Mouse (Mus musculus): Measurements from ENCODE around the gene Tigd4. TPM values are rescaled to one million over a fixed set of nuclear protein-coding genes. Genes with fewer than 3 reads are reported as not detected.

The Tigd4 gene
- total and polyA plus RNA-seq, 2 experiments: not detected

GRCm38 (mm10) chr3:84597996-84598734, 4.8 kb downstream of the Tigd4 start:
- 74% methylated on average over 6 of the region's 6 CpGs for WGBS
- no peak overlapping the region for H3K4me3 ChIP-seq (ENCODE audit: insufficient read depth, low read depth, low read length)
- no peaks in the 10 kb centered on the region; the same call in 1 of the 2 replicates for H3K27me3 ChIP-seq (ENCODE audit: control insufficient read depth, insufficient read depth, low read length)
- H3K27ac ChIP-seq (replicated peaks; ENCODE audit: insufficient read depth, low read depth, low read length): no peak overlapping the region
- no peaks in the 10 kb centered on the region for H3K36me3 ChIP-seq (ENCODE audit: control insufficient read depth, insufficient read depth, low read length)
- H3K9ac ChIP-seq (ENCODE audit: low read depth, low read length): no peak overlapping the region
- peaks cover 3% of the 10 kb centered on the region; the same call in 1 of the 2 replicates for H3K4me1 ChIP-seq (ENCODE audit: control insufficient read depth, insufficient read depth, low read length)
- DNase-seq (ENCODE audit: extremely low read depth, low read depth, low spot score): no peak
- no peaks in the 10 kb centered on the region for H3K79me2 ChIP-seq (ENCODE audit: control insufficient read depth, insufficient read depth, low read length)
- TF ChIP-seq POLR2A (IDR thresholded peaks at IDR 0.05; ENCODE audit: extremely low read depth, insufficient read depth, low read length) (no peak), CTCF (IDR thresholded peaks at IDR 0.05; ENCODE audit: low read depth, low read length) (no peak)

GRCm38 (mm10) chr3:84598756-84599155, 5.4 kb downstream of the Tigd4 start:
- DNase-seq (ENCODE audit: extremely low read depth, low read depth, low spot score): no peak
- Histone ChIP-seq H3K27ac (replicated peaks; ENCODE audit: insufficient read depth, low read depth, low read length) (no peak overlapping the region), H3K79me2 (ENCODE audit: control insufficient read depth, insufficient read depth, low read length) (no peaks in the 10 kb centered on the region), H3K9ac (ENCODE audit: low read depth, low read length) (no peak overlapping the region), H3K36me3 (ENCODE audit: control insufficient read depth, insufficient read depth, low read length) (no peaks in the 10 kb centered on the region), H3K4me3 (ENCODE audit: insufficient read depth, low read depth, low read length) (no peak overlapping the region), H3K4me1 (ENCODE audit: control insufficient read depth, insufficient read depth, low read length) (peaks cover 3% of the 10 kb centered on the region; the same call in 1 of the 2 replicates), H3K27me3 (ENCODE audit: control insufficient read depth, insufficient read depth, low read length) (no peaks in the 10 kb centered on the region; the same call in 1 of the 2 replicates)
- TF ChIP-seq CTCF (IDR thresholded peaks at IDR 0.05; ENCODE audit: low read depth, low read length) (no peak), POLR2A (IDR thresholded peaks at IDR 0.05; ENCODE audit: extremely low read depth, insufficient read depth, low read length) (no peak)
- WGBS: 81% methylated on average over 6 of the region's 6 CpGs

- H3K27ac ChIP-seq (replicated peaks; ENCODE audit: insufficient read depth, low read depth, low read length): no peak overlapping the region
- no peak for TF ChIP-seq CTCF (IDR thresholded peaks at IDR 0.05; ENCODE audit: low read depth, low read length)
- no peak for TF ChIP-seq POLR2A (IDR thresholded peaks at IDR 0.05; ENCODE audit: extremely low read depth, insufficient read depth, low read length)
- no peaks in the 10 kb centered on the region for H3K79me2 ChIP-seq (ENCODE audit: control insufficient read depth, insufficient read depth, low read length)
- H3K4me3 ChIP-seq (ENCODE audit: insufficient read depth, low read depth, low read length): no peak overlapping the region
- H3K4me1 ChIP-seq (ENCODE audit: control insufficient read depth, insufficient read depth, low read length): no peaks in the 10 kb centered on the region
- no peaks in the 10 kb centered on the region for H3K36me3 ChIP-seq (ENCODE audit: control insufficient read depth, insufficient read depth, low read length)
- DNase-seq (ENCODE audit: extremely low read depth, low read depth, low spot score): no peak
- 88% methylated on average over 9 of the region's 9 CpGs for WGBS
- no peak overlapping the region for H3K9ac ChIP-seq (ENCODE audit: low read depth, low read length)
- no peaks in the 10 kb centered on the region for H3K27me3 ChIP-seq (ENCODE audit: control insufficient read depth, insufficient read depth, low read length)
Observed at GRCm38 (mm10) chr3:84601870-84602495, 8.6 kb downstream of the Tigd4 start.

GRCm38 (mm10) chr3:84602759-84603158, 9.4 kb downstream of the Tigd4 start:
- TF ChIP-seq CTCF (IDR thresholded peaks at IDR 0.05; ENCODE audit: low read depth, low read length) (no peak), POLR2A (IDR thresholded peaks at IDR 0.05; ENCODE audit: extremely low read depth, insufficient read depth, low read length) (no peak)
- H3K4me3 ChIP-seq (ENCODE audit: insufficient read depth, low read depth, low read length): no peak overlapping the region
- H3K9ac ChIP-seq (ENCODE audit: low read depth, low read length): no peak overlapping the region
- no peaks in the 10 kb centered on the region for H3K27me3 ChIP-seq (ENCODE audit: control insufficient read depth, insufficient read depth, low read length)
- WGBS: 60% methylated on average over 2 of the region's 2 CpGs
- H3K79me2 ChIP-seq (ENCODE audit: control insufficient read depth, insufficient read depth, low read length): no peaks in the 10 kb centered on the region
- H3K4me1 ChIP-seq (ENCODE audit: control insufficient read depth, insufficient read depth, low read length): no peaks in the 10 kb centered on the region
- peak; percentile 13 for DNase-seq (ENCODE audit: extremely low read depth, low read depth, low spot score)
- no peak overlapping the region for H3K27ac ChIP-seq (replicated peaks; ENCODE audit: insufficient read depth, low read depth, low read length)
- H3K36me3 ChIP-seq (ENCODE audit: control insufficient read depth, insufficient read depth, low read length): no peaks in the 10 kb centered on the region

GRCm38 (mm10) chr3:84603212-84603611, 9.8 kb downstream of the Tigd4 start:
- Histone ChIP-seq H3K36me3 (ENCODE audit: control insufficient read depth, insufficient read depth, low read length) (no peaks in the 10 kb centered on the region), H3K79me2 (ENCODE audit: control insufficient read depth, insufficient read depth, low read length) (no peaks in the 10 kb centered on the region), H3K27me3 (ENCODE audit: control insufficient read depth, insufficient read depth, low read length) (no peaks in the 10 kb centered on the region), H3K4me3 (ENCODE audit: insufficient read depth, low read depth, low read length) (no peak overlapping the region), H3K4me1 (ENCODE audit: control insufficient read depth, insufficient read depth, low read length) (no peaks in the 10 kb centered on the region), H3K9ac (ENCODE audit: low read depth, low read length) (no peak overlapping the region), H3K27ac (replicated peaks; ENCODE audit: insufficient read depth, low read depth, low read length) (no peak overlapping the region)
- no peak for DNase-seq (ENCODE audit: extremely low read depth, low read depth, low spot score)
- WGBS: 72% methylated on average over 7 of the region's 9 CpGs
- TF ChIP-seq CTCF (IDR thresholded peaks at IDR 0.05; ENCODE audit: low read depth, low read length): no peak
- no peak for TF ChIP-seq POLR2A (IDR thresholded peaks at IDR 0.05; ENCODE audit: extremely low read depth, insufficient read depth, low read length)

All from liver, adult 2 months (tissue).